Mouse (Mus musculus) heart, postnatal 14 days (tissue): Measurements from ENCODE around the gene Ly6g6c. TPM values are rescaled to one million over a fixed set of nuclear protein-coding genes. Genes with fewer than 3 reads are reported as not detected.

Experiments used
- DNase-seq, 2 experiments: peaks; one replicate each; pipeline ENCODE4 v3.0.0; 2021 to 2022
- intact Hi-C: fragments of 180-260 bp; cut with DNase I; formaldehyde crosslinking; loops from one replicate; pipeline ENCODE4 v1.15.1; 2025
- total RNA-seq, 2 experiments: library from RNA; stranded (reverse); gene quantifications; 2 replicates each; pipeline ENCODE4 v1.2.3; 2021

Ly6g6c gene
- total RNA-seq, 2 experiments from 2014 or later, result not detected

- intact Hi-C loops, result no loop called here
- DNase-seq, result no peak
Measured at GRCm38 (mm10) chr17:35077285-35077684, 12.1 kb downstream of the Ly6g6c start.

DNA sequence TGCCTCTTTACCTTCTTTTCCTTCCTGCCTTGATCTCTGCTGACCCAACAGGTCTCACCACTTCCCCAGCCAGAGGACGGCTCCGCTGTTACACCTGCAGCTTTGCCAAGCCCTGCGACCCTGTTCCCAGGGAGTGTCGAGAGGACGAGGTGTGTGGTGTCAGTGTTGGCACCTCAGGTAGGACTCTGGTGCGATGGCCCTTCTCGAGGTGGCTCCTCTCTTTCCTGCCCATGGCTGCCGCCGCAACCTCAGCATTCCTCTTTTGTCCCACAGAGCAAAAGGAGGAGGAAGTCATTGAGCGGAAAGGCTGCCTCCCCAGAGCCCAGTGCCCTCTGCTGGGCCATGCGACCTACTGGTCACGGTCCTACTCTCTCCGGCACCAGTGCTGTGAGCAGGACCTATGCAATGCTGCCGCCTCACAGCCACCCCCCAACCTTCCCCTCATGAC is 12.6 kb downstream of the Ly6g6c start, which contains the start of gene Ly6g6d:
Gene Ly6g6d, minus strand, starts transcription at position 280 of the 448 bp plus-strand sequence.
- DNase-seq, result peak; percentile 55 to 64
- intact Hi-C loops, result loop anchor here (2.0 kb wide), 1 partner anchor 57 kb away; no protein-coding TSS in a partner anchor

DNA sequence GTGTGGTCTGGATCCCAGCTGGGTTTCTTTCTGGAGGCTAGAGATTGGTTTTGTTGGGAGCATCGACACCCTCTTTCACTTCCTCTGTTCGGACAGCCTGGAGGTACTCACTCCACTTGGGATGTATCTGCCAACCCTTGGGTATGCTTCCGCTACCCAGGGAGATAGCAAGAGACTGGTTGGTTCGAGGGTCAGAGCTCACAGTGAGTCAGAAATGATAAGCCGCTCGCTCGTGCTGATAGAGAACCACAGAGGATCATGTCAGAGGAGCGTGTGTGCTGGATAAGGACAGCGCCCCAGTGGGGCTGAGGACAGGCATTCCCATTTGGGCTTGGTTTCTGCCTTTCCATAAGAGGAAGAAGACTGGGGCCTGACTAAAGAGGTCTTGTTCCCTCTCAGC is 14.6 kb downstream of the Ly6g6c start:
- intact Hi-C loops, result loop anchor here (2.0 kb wide), 1 partner anchor 59 kb away; no protein-coding TSS in a partner anchor
- no peak for DNase-seq

DNA sequence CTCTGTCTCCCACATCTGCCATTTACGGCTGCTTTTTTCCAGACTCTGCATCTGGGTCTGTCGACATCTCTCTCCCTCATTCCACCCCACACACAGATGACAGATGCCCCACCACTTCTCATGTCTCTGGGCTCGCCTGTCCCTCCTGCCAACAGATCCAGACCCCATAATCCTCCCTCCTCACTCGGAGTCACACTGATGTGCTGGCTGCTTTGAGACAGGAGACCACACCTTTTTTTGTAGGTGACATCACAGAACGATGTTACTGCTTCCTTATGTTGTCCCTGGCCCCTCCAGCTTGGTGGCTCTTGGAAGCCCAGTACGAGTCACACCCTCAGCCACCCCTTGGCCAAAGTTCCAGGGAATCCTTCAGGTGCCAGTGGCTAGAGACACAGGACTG is 15.1 kb downstream of the Ly6g6c start:
- no peak for DNase-seq
- intact Hi-C loops, result no loop called here

DNA sequence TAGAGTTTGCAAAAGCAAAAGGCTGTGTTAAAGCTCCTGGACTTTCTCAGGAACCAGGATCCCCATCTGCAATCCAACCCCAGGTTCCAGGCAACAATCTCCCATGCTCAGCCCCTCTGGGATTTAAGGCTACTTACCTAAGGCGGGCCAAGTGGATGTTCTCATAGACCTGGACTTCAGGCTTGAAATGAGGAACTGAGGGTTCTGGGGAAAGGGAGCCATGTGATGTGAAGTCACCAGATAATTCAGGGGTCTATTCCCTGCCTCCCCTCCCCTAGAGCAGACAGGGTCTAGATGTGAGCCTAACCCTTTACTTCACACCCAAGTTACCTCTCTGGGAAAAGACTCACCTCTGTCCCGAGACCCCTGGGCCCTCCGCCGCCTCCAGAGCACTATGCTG is 15.5 kb downstream of the Ly6g6c start:
- no peak for DNase-seq
- intact Hi-C loops, result no loop called here

GRCm38 (mm10) chr17:35082841-35083576 is 17.8 kb downstream of the Ly6g6c start:
- intact Hi-C loops, result no loop called here
- DNase-seq, result no peak

- DNase-seq, result no peak
- intact Hi-C loops, result no loop called here
Measured at GRCm38 (mm10) chr17:35083929-35084497, 18.8 kb downstream of the Ly6g6c start.

DNA sequence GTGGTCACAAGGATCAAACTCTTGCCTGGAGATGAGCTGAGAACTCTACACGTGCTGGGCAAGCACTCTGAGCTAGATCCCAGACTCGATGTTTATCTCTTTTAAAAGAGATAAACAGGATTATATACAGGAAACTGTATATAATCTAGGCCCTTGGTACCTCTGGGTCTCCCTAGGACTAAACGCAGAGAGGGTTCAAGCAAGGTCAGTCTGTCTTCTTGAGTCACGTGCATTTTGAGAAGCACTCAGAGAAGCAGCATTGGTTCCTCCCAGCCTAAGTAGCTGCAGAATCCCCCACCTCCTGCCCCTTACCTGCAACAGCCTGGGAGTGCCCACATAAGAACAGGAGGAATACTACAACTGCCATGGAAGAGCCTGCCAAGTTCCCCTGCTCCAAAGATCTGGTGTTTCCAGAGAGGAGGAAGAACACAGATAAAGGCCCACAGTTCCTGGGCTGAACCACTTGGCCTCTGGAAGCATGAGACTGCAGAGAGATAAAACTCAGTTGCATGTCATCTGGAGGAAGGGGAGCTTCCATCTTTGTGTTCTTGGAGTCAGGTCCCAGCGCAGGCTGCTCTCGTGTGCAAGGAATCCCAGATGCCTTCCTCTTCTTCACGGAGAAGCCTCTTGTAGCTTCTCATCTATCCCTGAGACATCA is 20.1 kb downstream of the Ly6g6c start, which contains the start of gene Ly6g6f:
Gene Ly6g6f, minus strand, starts transcription at position 403 of the 658 bp plus-strand sequence.
- no peak for DNase-seq
- intact Hi-C loops, result no loop called here

- no peak for DNase-seq
- intact Hi-C loops, result no loop called here
Measured at GRCm38 (mm10) chr17:35088151-35088550, 23.0 kb downstream of the Ly6g6c start.

- DNase-seq, result peak; percentile 95 to 96
- intact Hi-C loops, result no loop called here
Measured at GRCm38 (mm10) chr17:35088825-35089644, 23.8 kb downstream of the Ly6g6c start, which contains the start of gene Abhd16a. TSS of gene Abhd16a (plus strand) at chr17:35089263.

DNA sequence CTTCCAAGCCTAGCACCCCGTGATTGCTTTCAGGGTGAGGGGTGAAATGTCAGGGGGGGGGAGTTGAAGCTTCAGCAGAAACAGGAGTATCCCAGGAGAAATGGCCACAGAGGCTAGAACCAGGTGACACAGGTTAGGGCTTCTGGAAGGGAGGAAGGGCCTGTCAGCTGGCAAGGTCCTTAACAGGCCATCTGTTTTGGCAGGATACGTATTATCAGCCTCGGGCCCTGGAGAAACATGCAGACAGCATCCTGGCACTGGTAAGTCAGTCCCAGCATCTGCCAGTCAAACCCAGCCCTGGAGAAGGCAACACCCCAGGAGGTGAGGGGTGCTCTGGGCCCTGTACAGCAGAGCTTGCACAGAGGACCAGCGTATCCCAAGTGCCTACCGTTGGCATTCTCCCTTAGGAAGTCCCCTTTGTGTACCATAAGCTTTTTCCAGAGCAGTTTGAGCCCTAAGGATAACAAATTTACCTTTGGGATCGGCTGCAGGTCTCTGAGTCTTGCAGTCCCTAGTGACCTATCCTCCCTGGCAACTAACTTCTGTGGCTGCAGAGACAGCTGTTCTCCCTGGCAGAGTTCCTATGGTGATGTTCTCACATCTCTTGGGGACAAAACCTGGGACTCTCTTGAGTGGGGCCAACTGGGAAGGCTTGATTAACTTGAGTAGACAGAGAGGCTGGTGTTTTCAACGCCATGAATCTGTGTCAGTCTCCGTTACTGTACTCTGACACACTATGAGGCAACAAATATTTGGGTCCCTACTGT is 25.2 kb downstream of the Ly6g6c start:
- intact Hi-C loops, result no loop called here
- peak in 1 of 2 experiments; percentile 40 for DNase-seq

DNA sequence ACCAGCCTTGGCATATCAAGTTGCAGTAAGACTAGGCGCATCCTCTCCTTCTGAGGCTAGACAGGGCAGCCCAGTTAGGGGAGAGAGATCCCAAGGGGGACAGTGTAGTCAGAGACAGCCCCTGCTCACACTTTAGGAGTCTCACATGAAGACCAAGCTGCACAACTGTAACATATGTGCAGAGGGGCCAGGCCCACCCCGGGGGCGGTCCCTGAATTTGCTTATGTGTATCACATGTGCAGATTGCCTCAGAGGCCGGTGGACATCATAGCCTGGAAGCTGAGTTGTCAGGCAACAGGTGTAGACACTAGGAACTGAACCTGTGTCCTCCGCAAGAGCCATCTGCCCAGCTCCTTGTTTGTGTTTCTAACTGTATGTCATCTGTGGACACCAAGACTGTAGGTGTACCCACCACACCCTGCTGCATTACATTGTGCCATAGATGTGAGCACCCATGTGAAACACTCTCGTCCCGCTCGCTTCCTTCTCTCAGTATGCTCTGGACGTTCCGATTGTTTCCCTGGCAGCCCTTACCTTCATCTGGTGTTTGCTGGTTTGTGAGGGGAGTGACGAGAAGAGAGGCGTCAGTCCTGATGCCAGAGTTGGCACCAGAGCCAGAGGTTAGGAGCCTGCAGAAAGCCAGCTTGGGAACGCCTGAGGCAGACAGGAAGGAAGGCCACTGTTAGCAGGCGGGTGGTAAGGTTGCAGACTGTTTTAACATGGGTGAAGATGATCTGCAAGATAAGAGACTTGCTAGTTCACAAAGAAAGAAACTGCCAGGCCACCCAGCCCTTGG is 27.4 kb downstream of the Ly6g6c start:
- DNase-seq, result no peak
- intact Hi-C loops, result no loop called here

GRCm38 (mm10) chr17:35094475-35095365 is 29.5 kb downstream of the Ly6g6c start:
- intact Hi-C loops, result no loop called here
- no peak for DNase-seq

DNA sequence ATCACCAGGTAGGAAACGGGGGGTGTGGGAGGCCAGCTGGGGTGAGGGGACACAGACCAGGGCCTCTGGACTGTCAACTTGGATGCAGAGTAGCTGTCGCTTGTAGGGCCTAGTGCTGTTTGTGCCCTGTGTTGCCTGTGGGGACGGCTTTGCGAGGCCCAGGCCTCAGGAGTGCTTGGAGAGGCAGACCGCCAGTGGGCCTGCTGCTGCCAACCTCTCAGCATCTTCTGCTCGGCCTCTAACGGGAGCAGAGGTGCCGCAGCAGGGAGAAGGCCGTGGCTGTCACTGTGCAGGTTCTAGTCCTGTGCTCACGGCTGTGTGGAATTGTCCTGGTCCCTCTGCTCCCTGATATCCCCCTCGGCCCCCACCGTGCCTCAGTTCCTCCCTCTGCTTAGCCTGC is 31.4 kb downstream of the Ly6g6c start:
- DNase-seq, result no peak
- intact Hi-C loops, result no loop called here

- DNase-seq, result no peak
- intact Hi-C loops, result no loop called here
Measured at GRCm38 (mm10) chr17:35097164-35097655, 32.0 kb downstream of the Ly6g6c start.

DNA sequence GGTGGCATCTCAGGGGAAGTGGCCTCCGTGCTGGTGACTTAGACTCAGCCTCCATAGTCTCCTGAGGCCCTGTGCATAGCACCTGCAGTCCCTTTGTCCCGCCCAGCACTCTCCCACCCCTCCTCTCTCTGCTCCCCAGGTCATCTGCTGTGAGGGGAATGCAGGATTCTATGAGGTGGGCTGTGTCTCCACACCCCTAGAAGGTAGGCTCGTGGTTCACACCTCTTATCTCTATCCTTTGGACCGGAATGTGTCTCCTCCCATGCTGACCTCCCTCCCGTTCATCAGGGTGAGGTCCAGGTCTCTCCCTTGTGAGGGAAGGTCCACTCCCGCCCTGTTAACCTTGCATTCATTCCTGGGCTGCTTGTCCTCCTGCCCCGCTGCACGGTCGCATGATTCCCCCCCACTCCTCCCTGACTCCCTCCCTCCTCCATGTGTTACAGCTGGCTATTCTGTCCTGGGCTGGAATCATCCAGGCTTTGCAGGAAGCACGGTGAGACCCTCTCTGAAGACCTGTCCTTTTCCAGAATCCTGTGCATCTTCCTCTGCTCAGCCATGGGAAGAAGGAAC is 35.1 kb downstream of the Ly6g6c start:
- no peak for DNase-seq
- intact Hi-C loops, result no loop called here

- intact Hi-C loops, result no loop called here
- DNase-seq, result no peak
Measured at GRCm38 (mm10) chr17:35101161-35101560, 36.0 kb downstream of the Ly6g6c start.
